Mouse (Mus musculus) intestine, embryonic 14.5 days (tissue): Measurements from ENCODE around the gene Mxra7. TPM values are rescaled to one million over a fixed set of nuclear protein-coding genes. Genes with fewer than 3 reads are reported as not detected.
"Not testable (repeated sequence)": the region's sequence is repeated elsewhere in the genome, so short reads cannot be mapped to it uniquely, and the experiment has no call there.

Experiments used
- ATAC-seq: fragments of 200-750 bp; cut with Nextera tagmentation; replicated peaks from 2 replicates; pipeline ENCODE4 v1.8.0; 2017; ENCODE audit warnings: low read depth, moderate number of reproducible peaks, moderate TSS enrichment, moderate library complexity; ENCODE audit not compliant: low FRiP score, low TSS enrichment
- DNase-seq: peaks from one replicate; pipeline ENCODE4 v3.0.0-alpha.2; 2018; ENCODE audit warnings: low spot score
- H3K27ac ChIP-seq: fragments of 300-500 bp; sonication (generic); 2 replicates; pipeline ENCODE4 v1.5.1; 2014; ENCODE audit warnings: low read depth, mild to moderate bottlenecking, control low read depth
- H3K27me3 ChIP-seq: fragments of 300-500 bp; sonication (generic); replicated peaks from 2 replicates; pipeline ENCODE4 v1.6.1; 2014; ENCODE audit warnings: low read length, control low read depth; ENCODE audit not compliant: control insufficient read depth, insufficient read depth
- H3K36me3 ChIP-seq: fragments of 300-500 bp; sonication (generic); 2 replicates; pipeline ENCODE4 v1.6.1; 2014; ENCODE audit warnings: low read length, control low read depth; ENCODE audit not compliant: control insufficient read depth, insufficient read depth
- H3K4me1 ChIP-seq: fragments of 300-500 bp; sonication (generic); replicated peaks from 2 replicates; pipeline ENCODE4 v1.6.1; 2014; ENCODE audit warnings: low read length, control low read depth, mixed read lengths; ENCODE audit not compliant: control insufficient read depth, insufficient read depth
- H3K4me2 ChIP-seq: fragments of 300-500 bp; sonication (generic); 2 replicates; pipeline ENCODE4 v1.6.1; 2014; ENCODE audit warnings: low read length
- H3K4me3 ChIP-seq: fragments of 300-500 bp; sonication (generic); 2 replicates; pipeline ENCODE4 v1.5.1; 2014; ENCODE audit warnings: low read depth, low read length, control low read depth, mixed read lengths
- H3K9ac ChIP-seq: fragments of 300-500 bp; sonication (generic); 2 replicates; pipeline ENCODE4 v1.6.1; 2014; ENCODE audit warnings: mild to moderate bottlenecking, low read length
- H3K9me3 ChIP-seq: fragments of 300-500 bp; sonication (generic); 2 replicates; pipeline ENCODE4 v1.6.1; 2016; ENCODE audit warnings: low read length, control low read depth; ENCODE audit not compliant: control insufficient read depth
- WGBS: fragments of 180-500 bp; shearing (Covaris S2); extraction: QIAGEN DNeasy Blood & Tissue Kit; methylation state at CpG from one replicate; pipeline ENCODE4 v1.1.7; 2014; 5-methylcytosine and 5-hydroxymethylcytosine counted together
- polyA plus RNA-seq: library from polyadenylated mRNA; unstranded; fragments of >200 nt; fragmentation: Nextera tagmentation; extraction: Ambion mirVana; gene quantifications from 2 replicates; pipeline ENCODE4 v1.2.1, GENCODE M21; 2014

The Mxra7 gene
- polyA plus RNA-seq, 1 experiment from 2014 or later: 22.6 TPM

- peak overlapping the region; percentile 13; the same call in 1 of the 2 replicates for H3K4me2 ChIP-seq
- H3K27me3 ChIP-seq: no peaks in the 10 kb centered on the region
- H3K9me3 ChIP-seq: no peaks in the 10 kb centered on the region
- H3K9ac ChIP-seq: no peak overlapping the region
- DNase-seq (no peak), ATAC-seq (no peak)
- peaks cover 34% of the 10 kb centered on the region for H3K4me1 ChIP-seq
- no peaks in the 10 kb centered on the region for H3K36me3 ChIP-seq
- H3K4me3 ChIP-seq: no peak overlapping the region
- WGBS: 63% methylated on average over 5 of the region's 5 CpGs
- H3K27ac ChIP-seq: peak overlapping the region; percentile 7; the same call in 1 of the 2 replicates
These were observed 2.6 kb downstream of the Mxra7 start for GRCm38 (mm10) chr11:116825230-116825629.

- H3K9me3 ChIP-seq, H3K27ac ChIP-seq, ATAC-seq, H3K9ac ChIP-seq, H3K4me2 ChIP-seq, H3K27me3 ChIP-seq, DNase-seq, H3K36me3 ChIP-seq, H3K4me3 ChIP-seq: not testable (repeated sequence)
- 96% methylated on average over 10 of the region's 10 CpGs for WGBS
- H3K4me1 ChIP-seq: peaks cover 32% of the 10 kb centered on the region
These were observed 4.0 kb downstream of the Mxra7 start for GRCm38 (mm10) chr11:116823885-116824284.

- H3K36me3 ChIP-seq: no peaks in the 10 kb centered on the region
- no peak overlapping the region for H3K9ac ChIP-seq
- no peak for DNase-seq
- 98% methylated on average over 2 of the region's 2 CpGs for WGBS
- no peak overlapping the region for H3K4me3 ChIP-seq
- no peak overlapping the region for H3K4me2 ChIP-seq
- peaks cover 30% of the 10 kb centered on the region for H3K4me1 ChIP-seq
- H3K27ac ChIP-seq: no peak overlapping the region
- H3K9me3 ChIP-seq: no peaks in the 10 kb centered on the region
- no peak for ATAC-seq
- H3K27me3 ChIP-seq: no peaks in the 10 kb centered on the region
These were observed 4.6 kb downstream of the Mxra7 start for GRCm38 (mm10) chr11:116823255-116823654.

GRCm38 (mm10) chr11:116822626-116823025 is 5.2 kb downstream of the Mxra7 start:
- WGBS: 86% methylated on average over 10 of the region's 10 CpGs
- H3K9me3 ChIP-seq: no peaks in the 10 kb centered on the region
- H3K4me2 ChIP-seq: no peak overlapping the region
- no peak overlapping the region for H3K4me3 ChIP-seq
- no peak overlapping the region for H3K9ac ChIP-seq
- ATAC-seq: no peak
- no peaks in the 10 kb centered on the region for H3K27me3 ChIP-seq
- H3K36me3 ChIP-seq: no peaks in the 10 kb centered on the region
- DNase-seq: no peak
- peaks cover 30% of the 10 kb centered on the region for H3K4me1 ChIP-seq
- no peak overlapping the region for H3K27ac ChIP-seq

GRCm38 (mm10) chr11:116822215-116822614 is 5.6 kb downstream of the Mxra7 start:
- no peaks in the 10 kb centered on the region for H3K36me3 ChIP-seq
- H3K9ac ChIP-seq: no peak overlapping the region
- H3K4me1 ChIP-seq: peaks cover 30% of the 10 kb centered on the region
- ATAC-seq (no peak), DNase-seq (no peak)
- H3K4me3 ChIP-seq: no peak overlapping the region
- no peak overlapping the region for H3K27ac ChIP-seq
- H3K9me3 ChIP-seq: no peaks in the 10 kb centered on the region
- 53% methylated on average over 10 of the region's 10 CpGs for WGBS
- no peaks in the 10 kb centered on the region for H3K27me3 ChIP-seq
- H3K4me2 ChIP-seq: no peak overlapping the region

GRCm38 (mm10) chr11:116821057-116821940 is 6.5 kb downstream of the Mxra7 start:
- Histone ChIP-seq H3K27me3 (no peaks in the 10 kb centered on the region), H3K4me1 (peaks cover 21% of the 10 kb centered on the region), H3K4me3 (no peak overlapping the region), H3K9me3 (no peaks in the 10 kb centered on the region), H3K36me3 (no peaks in the 10 kb centered on the region), H3K4me2 (no peak overlapping the region), H3K27ac (no peak overlapping the region; the same call in 1 of the 2 replicates), H3K9ac (no peak overlapping the region)
- WGBS: 60% methylated on average over 13 of the region's 13 CpGs
- DNase-seq (no peak), ATAC-seq (no peak)

GRCm38 (mm10) chr11:116819932-116820593 is 7.8 kb downstream of the Mxra7 start:
- no peak for ATAC-seq
- 88% methylated on average over 5 of the region's 5 CpGs for WGBS

GRCm38 (mm10) chr11:116818722-116819121 is 9.1 kb downstream of the Mxra7 start:
- Histone ChIP-seq H3K4me1 (peaks cover 29% of the 10 kb centered on the region), H3K27me3 (no peaks in the 10 kb centered on the region), H3K4me2 (no peak overlapping the region), H3K9ac (no peak overlapping the region), H3K36me3 (no peaks in the 10 kb centered on the region), H3K4me3 (no peak overlapping the region), H3K9me3 (no peaks in the 10 kb centered on the region), H3K27ac (peak overlapping the region; percentile 57; the same call in 1 of the 2 replicates)
- DNase-seq (no peak), ATAC-seq (peak; percentile 67; the same call in 1 of the 2 replicates)
- WGBS: 33% methylated on average over 8 of the region's 8 CpGs

More at GRCm38 (mm10) chr11:116819932-116820593, 7.8 kb downstream of the Mxra7 start:
- Histone ChIP-seq H3K4me1 (peaks cover 15% of the 10 kb centered on the region), H3K9me3 (no peaks in the 10 kb centered on the region), H3K27me3 (no peaks in the 10 kb centered on the region), H3K36me3 (no peaks in the 10 kb centered on the region), H3K4me3 (no peak overlapping the region), H3K27ac (no peak overlapping the region), H3K9ac (no peak overlapping the region), H3K4me2 (no peak overlapping the region)
- no peak for DNase-seq
